Mouse (Mus musculus): Measurements from ENCODE around the gene Fto. TPM values are rescaled to one million over a fixed set of nuclear protein-coding genes. Genes with fewer than 3 reads are reported as not detected.

The Fto gene
- total RNA-seq, 2 experiments from 2014 or later = 71.6 to 81.6 TPM

DNA sequence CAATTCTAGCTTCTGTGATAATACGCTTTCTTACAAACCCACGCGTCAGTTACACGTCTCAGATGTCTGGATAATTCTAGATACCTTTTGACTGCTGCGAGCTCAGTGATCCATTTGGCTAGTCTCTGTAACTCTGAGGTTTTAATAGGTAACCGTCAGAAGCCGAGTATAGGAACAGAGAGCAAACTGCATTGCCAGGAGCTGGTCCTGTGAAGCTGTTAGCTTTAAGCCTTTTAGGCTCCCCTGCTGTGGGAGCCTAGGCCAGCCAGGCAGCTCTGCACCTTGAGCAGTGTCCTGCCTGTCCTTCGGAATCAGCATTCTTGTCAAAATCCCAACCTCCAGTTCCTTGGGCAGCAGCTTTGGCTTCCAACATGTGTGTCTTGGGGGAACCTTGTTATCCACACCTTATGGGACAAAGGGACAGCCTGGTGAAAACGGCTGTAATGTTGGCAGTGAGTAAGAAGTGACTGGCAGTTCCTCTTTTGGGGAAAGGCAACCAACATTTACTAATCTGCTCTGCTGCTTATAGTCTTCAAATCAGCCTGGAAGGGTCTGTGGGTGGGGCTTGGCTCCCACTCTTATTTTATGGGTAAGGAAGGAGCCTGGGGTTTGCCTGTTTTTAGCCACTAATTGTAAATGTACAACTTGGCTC is 77.2 kb downstream of the Fto start:
- DNase-seq = no peak

DNA sequence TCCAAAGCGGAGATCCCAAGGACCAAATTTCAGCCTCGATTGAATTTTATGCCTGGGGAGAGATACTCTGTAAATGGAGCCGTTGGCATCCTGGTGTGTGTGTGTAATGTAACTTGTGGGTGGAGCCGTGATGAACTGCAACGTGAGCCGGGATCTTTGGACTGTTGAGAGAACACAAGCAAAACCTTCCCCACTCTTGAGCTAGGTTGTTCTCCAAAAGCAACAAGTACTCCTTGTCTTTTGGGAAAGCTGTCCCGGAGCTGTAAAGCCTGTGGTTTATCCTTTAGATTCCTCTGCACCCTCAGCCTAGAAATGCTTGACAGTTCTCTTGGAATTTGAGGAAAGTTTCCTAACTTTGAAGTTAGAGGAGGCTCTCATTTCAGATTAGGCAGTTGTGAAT is 78.9 kb downstream of the Fto start:
- DNase-seq = no peak

DNA sequence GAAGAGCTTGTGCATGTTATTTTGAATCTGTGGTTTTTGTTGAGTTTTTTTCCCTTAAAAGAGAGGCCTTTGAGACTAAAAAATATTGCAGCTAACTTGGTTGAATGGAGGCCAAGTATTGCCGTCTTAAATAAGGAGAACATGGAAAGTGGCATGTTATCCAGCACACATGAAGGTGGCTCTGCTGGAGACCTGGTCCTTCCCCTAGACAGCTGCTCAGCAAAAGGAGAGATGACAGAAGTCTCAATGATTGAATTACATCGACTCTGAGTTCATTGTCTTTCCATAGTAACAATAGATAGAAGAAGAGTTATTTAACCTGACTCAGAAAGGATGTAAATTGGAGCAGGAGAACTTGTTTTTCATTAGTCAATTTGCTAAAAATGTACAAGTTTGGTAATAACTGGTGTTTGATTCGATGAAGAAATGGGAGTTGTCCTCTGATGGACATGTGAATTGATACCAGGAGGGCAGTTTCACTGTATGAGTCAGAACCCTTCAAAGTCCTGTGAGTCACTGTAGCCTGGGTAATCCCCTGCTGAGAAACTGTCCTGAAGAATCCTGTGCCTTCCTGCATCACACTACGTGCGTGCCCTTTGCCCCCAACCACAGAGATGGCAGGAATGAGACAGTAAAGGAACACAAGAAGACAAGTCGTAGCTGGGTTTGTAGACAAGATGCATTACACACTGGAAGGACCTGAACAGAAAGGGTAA is 82.2 kb downstream of the Fto start:
- DNase-seq = peak; percentile 44 to 51

GRCm38 (mm10) chr8:91398053-91398452 is 84.7 kb downstream of the Fto start:
- no peak for DNase-seq

- DNase-seq = no peak
Measured at GRCm38 (mm10) chr8:91402980-91403975, 90.0 kb downstream of the Fto start.

GRCm38 (mm10) chr8:91404311-91404710 is 91.0 kb downstream of the Fto start:
- DNase-seq = no peak

DNA sequence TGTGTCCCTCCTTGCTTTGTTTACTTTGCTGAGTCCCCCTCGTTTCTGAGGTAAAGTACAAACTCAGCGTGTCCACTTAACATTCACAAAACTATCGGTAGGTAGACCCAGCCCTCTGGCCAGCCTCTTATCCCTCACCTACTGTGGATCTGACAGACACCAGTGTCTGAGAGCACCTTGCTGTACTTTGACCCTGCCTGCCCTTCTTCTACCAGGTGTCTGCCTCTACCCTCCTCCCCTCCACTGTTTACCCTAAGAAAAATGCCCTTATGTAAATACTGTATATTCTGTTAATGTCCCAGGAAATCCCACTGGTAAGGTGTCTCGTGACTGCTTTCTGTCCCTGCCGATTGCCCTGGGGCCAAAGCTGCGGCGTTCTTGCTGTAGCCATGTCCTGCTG is 91.8 kb downstream of the Fto start:
- no peak for DNase-seq

GRCm38 (mm10) chr8:91406624-91407290 is 93.4 kb downstream of the Fto start:
- no peak for DNase-seq

DNA sequence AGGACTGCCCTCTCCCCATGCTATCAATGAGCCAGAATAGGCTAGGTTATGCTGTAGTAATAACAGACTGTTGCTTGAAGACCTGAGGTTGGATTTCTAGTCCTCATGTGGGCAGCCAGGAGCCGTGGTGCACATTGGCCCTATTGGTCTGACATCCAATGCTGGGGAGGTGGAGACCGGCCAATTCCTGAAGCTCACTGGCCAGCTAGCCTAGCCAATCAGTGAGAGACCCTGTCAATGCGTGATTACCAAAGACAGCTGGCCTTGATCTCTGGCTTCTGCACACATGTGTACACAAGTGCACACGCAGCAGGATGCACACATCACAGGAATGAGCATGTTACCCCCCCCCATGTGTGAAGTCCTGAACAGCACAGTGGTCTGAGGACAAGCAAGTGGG is 94.6 kb downstream of the Fto start:
- no peak for DNase-seq

DNA sequence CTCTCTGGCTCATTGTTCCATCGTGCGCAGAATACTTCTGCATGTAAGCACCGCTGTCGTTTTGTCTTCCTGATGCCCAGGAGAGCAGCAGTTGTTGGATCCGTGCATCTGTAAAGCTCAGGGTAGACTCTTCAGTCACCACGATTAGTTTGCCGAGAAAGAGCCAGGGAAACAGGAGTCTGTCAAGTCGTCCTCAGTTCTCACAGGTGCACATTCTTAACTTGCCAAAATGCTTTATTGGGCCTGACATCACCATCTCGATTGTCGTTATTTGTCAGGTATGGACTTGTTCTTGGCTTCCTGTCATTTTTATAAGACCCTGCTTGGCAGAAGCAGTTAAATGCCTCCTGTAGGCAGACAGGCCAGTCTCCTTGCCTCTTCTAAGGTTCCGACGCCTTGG is 96.7 kb downstream of the Fto start:
- no peak for DNase-seq

GRCm38 (mm10) chr8:91424491-91425074 is 111.3 kb downstream of the Fto start:
- no peak for DNase-seq

DNA sequence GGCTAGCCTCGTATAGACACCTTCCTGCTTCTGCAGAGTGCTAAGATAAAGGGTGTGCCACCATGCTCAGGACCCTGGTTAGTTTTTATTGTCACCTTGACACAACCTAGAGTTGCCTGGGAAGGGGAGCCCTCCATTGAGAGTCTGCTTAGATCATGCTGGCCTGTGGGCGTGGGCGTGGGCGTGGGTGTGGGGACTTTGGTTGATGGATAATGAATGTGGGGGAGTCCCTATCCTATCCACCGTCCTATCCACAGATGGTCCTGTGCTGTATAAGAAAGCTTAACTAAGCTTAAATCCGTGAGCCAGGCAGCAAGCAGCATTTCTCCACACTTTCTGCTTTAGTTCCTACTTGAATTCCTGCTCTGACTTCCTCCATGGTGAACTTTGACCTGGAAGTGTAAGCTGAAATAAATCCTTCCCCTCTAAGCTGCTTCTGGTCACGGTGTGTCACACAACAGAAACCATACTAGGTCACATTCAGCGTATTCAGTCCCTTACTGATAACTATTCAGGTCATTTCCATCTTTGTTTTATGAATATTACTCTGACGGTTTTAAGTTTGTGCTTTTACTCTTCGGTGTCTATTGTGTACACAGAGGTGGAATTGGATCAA is 112.0 kb downstream of the Fto start:
- DNase-seq = no peak

DNA sequence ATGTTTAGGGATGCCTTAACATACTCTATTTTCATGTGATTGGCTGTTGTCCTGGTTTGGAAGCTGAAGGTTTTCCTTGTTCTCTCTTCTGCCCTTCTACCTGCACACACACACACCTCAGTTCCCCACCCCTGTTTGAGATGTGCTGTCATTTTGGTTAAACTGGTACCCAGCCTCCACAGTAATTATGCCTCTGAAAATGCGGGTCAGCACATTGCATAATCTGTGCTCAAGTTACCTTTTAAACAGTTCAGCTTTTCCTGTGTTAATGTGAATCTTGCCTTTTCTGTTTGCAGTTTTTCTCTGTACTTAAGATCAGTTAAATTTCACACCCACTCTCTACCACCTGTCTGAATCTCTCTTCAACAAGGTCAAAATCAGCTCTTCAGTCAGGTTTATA is 113.2 kb downstream of the Fto start:
- no peak for DNase-seq

DNA sequence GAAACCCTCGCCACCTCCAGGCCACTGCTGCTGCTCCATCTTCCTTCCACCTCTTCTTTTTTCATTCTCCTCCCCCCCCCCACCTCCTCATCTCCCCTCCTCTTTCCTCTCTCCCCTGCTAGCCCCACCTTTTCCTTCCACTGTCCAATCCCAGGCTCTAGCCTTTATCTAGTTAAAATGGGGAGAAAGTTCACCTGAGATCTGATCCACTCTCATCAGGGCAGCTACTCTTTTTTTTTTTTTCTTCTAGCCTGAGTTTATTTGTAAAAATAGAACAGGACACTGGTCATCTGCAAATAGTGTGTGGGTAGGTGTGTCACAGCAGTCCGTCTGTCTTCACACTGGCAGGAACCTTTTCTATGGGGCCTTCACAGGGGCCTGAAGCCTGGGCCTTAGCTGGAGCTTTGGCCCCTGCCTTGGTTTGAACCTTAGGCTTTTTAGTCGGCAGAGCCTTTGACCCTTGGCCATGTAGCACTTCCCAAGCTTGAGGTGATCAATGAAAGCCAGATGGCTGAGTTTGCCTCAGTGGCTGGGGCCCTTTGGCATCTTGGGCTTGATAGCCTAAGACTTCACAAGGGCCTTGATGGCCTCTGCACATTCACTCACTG is 117.1 kb downstream of the Fto start:
- no peak for DNase-seq

DNA sequence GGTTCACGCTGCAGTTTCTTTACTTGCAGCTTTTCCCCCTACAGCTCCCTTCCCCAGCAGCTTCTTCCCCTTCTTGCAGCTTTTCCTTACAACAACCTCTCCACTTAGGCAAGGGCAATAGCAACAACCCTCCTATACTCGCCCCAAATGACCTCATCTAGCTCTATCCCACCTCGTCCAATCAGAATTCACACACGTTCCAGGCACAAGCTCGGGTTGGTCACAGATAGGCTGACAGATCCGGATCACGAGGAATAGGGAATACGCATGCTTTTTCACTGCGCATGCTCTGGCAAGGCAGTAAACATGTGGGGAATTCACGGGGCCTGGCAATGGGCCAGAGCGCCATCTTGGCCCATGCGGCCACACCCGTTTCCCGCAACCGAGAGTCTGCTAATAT is 122.7 kb downstream of the Fto start:
- no peak for DNase-seq

DNA sequence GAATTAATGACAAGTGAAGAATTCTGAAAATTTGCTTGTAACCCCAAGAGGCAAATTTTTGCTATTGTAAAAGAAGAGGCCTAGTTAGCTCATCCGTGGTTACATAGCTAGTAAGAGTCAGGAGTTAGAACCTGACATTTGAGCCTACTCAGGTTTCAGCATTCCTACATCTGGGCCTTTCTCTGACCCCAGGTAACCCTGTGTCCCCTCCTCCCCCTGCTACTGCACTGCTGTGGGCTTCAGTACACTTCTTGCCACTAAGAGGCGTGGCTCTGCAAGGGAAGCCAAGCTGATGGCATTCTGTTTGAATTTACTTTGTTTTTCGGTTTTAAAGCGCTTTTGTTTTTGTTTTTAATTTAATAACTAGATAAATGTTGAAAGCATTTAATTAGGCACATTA is 130.6 kb downstream of the Fto start:
- no peak for DNase-seq

DNA sequence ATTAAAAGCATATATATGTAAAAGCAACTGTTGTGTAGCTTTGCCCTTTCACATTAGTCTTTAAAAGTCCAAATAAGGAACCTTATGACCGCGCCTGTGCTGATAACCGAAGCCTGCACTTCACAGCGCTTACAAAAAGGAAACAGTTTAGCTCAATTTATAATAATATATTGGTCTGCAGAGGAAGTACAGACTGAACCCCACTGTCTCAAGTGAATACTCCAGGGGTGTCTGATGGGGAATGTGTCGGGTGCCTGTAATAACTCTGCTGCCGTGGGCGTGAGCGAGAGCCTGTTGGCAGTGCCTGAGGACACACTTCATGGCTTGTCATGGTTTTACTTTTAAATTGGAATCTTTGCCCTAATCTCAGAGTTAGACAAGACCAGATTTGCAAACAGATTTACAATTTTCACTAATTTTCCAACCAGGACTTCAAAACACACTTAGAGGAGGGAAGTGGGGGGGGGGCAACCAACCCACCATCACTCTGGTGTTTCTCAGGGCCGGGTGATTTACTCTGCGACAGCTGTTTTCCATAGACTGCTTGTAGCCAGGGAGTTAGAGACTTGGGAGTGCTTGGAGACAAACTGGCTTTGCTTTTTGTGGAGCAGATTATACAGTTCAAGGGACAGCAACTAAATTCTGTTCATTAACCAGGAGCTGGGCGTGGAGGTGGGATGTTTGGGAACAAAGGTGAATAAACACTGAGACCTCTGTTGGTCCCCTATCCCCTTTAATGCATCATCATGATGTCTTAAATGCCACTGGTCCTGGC is 131.5 kb downstream of the Fto start:
- DNase-seq = no peak

DNA sequence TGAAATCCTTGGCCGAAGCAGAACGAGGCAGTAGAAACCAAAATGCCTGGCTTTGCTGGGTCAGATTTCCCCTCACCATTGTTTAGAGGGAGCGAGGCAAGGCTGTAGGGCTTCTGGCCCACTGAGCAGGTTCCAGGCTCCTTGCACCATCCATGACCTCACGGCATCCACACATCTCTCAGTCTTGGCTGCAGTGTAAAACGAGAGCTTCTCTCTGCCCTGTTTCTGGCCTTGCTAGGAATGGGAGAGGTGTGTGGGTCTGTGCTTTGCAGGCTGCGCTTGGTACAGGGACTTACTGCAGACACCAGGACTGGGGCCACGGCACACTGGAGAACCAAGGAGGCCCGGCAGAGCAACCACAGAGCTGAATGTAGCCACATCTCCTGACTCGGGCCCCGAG is 132.2 kb downstream of the Fto start:
- DNase-seq = no peak

GRCm38 (mm10) chr8:91446008-91446407 is 132.7 kb downstream of the Fto start:
- no peak for DNase-seq

- no peak for DNase-seq
Measured at GRCm38 (mm10) chr8:91448667-91449329, 135.5 kb downstream of the Fto start.

All from adrenal gland, postnatal 36 days (tissue).